Mouse (Mus musculus) embryonic fibroblast, embryonic 13.5 days (primary cell): ENCODE data around the gene Lxn.

Experiments used
- CTCF ChIP-seq: IDR thresholded peaks from 2 replicates; pipeline ENCODE4 v1.5.1; 2011; ENCODE audit warnings: mild to moderate bottlenecking, control low read depth, low read length, moderate library complexity, borderline replicate concordance; ENCODE audit not compliant: insufficient read depth
- POLR2A ChIP-seq: IDR thresholded peaks from 2 replicates; pipeline ENCODE4 v1.6.1; 2011; ENCODE audit warnings: low read depth, mild to moderate bottlenecking, control low read depth, low read length, moderate library complexity

DNA sequence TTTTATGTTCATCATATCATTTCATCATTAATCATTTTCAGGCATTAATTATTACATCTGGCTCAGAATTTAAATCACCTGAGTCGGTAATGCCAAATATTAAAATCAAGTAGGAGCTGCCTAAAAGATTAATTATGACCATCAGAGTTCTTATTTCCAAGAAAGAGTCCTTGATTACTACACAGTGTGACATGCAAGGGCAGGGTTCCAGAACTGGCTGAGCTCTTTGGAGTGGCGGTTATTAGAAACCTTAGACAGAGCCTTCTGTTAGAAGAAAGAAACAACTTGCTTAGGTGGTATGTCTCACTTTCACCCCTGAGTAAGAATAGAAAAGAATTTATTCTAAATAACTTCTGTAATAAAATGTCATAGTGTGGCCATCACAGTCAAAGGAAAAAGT is 3.6 kb upstream of the Lxn start:
- no peak for TF ChIP-seq CTCF
- TF ChIP-seq POLR2A = no peak
